Mouse (Mus musculus) intestine, embryonic 14.5 days (tissue): ENCODE results near the gene 4930512M02Rik. TPM values are rescaled to one million over a fixed set of nuclear protein-coding genes. Genes with fewer than 3 reads are reported as not detected.

Experiments used
- ATAC-seq: fragments of 200-750 bp; cut with Nextera tagmentation; replicated peaks from 2 replicates; pipeline ENCODE4 v1.8.0; 2017; ENCODE audit warnings: low read depth, moderate number of reproducible peaks, moderate TSS enrichment, moderate library complexity; ENCODE audit not compliant: low FRiP score, low TSS enrichment
- DNase-seq: peaks from one replicate; pipeline ENCODE4 v3.0.0-alpha.2; 2018; ENCODE audit warnings: low spot score
- H3K27ac ChIP-seq: fragments of 300-500 bp; sonication (generic); 2 replicates; pipeline ENCODE4 v1.5.1; 2014; ENCODE audit warnings: low read depth, mild to moderate bottlenecking, control low read depth
- H3K27me3 ChIP-seq: fragments of 300-500 bp; sonication (generic); replicated peaks from 2 replicates; pipeline ENCODE4 v1.6.1; 2014; ENCODE audit warnings: low read length, control low read depth; ENCODE audit not compliant: control insufficient read depth, insufficient read depth
- H3K36me3 ChIP-seq: fragments of 300-500 bp; sonication (generic); 2 replicates; pipeline ENCODE4 v1.6.1; 2014; ENCODE audit warnings: low read length, control low read depth; ENCODE audit not compliant: control insufficient read depth, insufficient read depth
- H3K4me1 ChIP-seq: fragments of 300-500 bp; sonication (generic); replicated peaks from 2 replicates; pipeline ENCODE4 v1.6.1; 2014; ENCODE audit warnings: low read length, control low read depth, mixed read lengths; ENCODE audit not compliant: control insufficient read depth, insufficient read depth
- H3K4me2 ChIP-seq: fragments of 300-500 bp; sonication (generic); 2 replicates; pipeline ENCODE4 v1.6.1; 2014; ENCODE audit warnings: low read length
- H3K4me3 ChIP-seq: fragments of 300-500 bp; sonication (generic); 2 replicates; pipeline ENCODE4 v1.5.1; 2014; ENCODE audit warnings: low read depth, low read length, control low read depth, mixed read lengths
- H3K9ac ChIP-seq: fragments of 300-500 bp; sonication (generic); 2 replicates; pipeline ENCODE4 v1.6.1; 2014; ENCODE audit warnings: mild to moderate bottlenecking, low read length
- H3K9me3 ChIP-seq: fragments of 300-500 bp; sonication (generic); 2 replicates; pipeline ENCODE4 v1.6.1; 2016; ENCODE audit warnings: low read length, control low read depth; ENCODE audit not compliant: control insufficient read depth
- WGBS: fragments of 180-500 bp; shearing (Covaris S2); extraction: QIAGEN DNeasy Blood & Tissue Kit; methylation state at CpG from one replicate; pipeline ENCODE4 v1.1.7; 2014; 5-methylcytosine and 5-hydroxymethylcytosine counted together
- polyA plus RNA-seq: library from polyadenylated mRNA; unstranded; fragments of >200 nt; fragmentation: Nextera tagmentation; extraction: Ambion mirVana; gene quantifications from 2 replicates; pipeline ENCODE4 v1.2.1, GENCODE M21; 2014

4930512M02Rik gene
- polyA plus RNA-seq, 1 experiment from 2014 or later, result not detected

- no peak for DNase-seq
- no peak for ATAC-seq
- H3K27me3 ChIP-seq, result no peaks in the 10 kb centered on the region
- no peak overlapping the region for H3K27ac ChIP-seq
- no peaks in the 10 kb centered on the region for H3K36me3 ChIP-seq
- H3K9ac ChIP-seq, result no peak overlapping the region
- H3K4me2 ChIP-seq, result no peak overlapping the region
- no peak overlapping the region for H3K4me3 ChIP-seq
- WGBS, result 74% methylated on average over 4 of the region's 4 CpGs
- no peaks in the 10 kb centered on the region for H3K4me1 ChIP-seq
- H3K9me3 ChIP-seq, result no peaks in the 10 kb centered on the region
Measured at GRCm38 (mm10) chr11:11657634-11658033, 30.0 kb upstream of the 4930512M02Rik start.

DNA sequence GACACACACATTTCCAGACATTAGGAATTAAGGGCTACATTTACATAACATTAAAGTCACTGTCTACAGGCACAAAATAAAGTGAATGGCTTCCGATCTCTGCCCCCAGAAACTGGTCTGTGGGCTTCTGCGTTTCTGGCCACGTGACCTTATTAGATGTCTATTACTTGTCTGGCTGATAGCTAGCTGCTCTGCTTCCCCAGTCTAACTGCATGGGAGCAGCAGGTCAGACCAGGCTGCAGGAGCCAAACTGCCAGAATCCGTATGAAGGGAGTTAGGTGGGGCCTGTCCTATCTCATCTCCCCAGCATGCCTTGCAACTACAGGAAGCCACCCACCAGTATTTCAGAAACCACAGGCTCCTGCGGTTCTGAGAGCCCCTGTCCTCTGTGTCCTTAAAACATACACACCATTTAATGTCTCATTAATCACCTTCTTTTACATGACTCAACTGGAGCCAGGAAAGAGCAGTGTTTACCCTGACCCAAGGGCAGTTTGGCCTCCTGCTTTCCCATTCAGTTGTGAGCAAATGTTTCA, 29.4 kb upstream of the 4930512M02Rik start:
- H3K27ac ChIP-seq, result no peak overlapping the region
- no peaks in the 10 kb centered on the region for H3K9me3 ChIP-seq
- no peak overlapping the region for H3K4me2 ChIP-seq
- no peaks in the 10 kb centered on the region for H3K4me1 ChIP-seq
- no peaks in the 10 kb centered on the region for H3K36me3 ChIP-seq
- WGBS, result 46% methylated on average over 5 of the region's 5 CpGs
- no peak overlapping the region for H3K9ac ChIP-seq
- DNase-seq (no peak), ATAC-seq (peak; percentile 50; the same call in 1 of the 2 replicates)
- no peak overlapping the region for H3K4me3 ChIP-seq
- H3K27me3 ChIP-seq, result no peaks in the 10 kb centered on the region

- Histone ChIP-seq H3K27ac (no peak overlapping the region), H3K36me3 (no peaks in the 10 kb centered on the region), H3K4me1 (no peaks in the 10 kb centered on the region), H3K9me3 (no peaks in the 10 kb centered on the region), H3K27me3 (no peaks in the 10 kb centered on the region), H3K9ac (no peak overlapping the region), H3K4me2 (no peak overlapping the region), H3K4me3 (no peak overlapping the region)
- ATAC-seq (no peak), DNase-seq (no peak)
- WGBS, result 83% methylated on average over 3 of the region's 3 CpGs
Measured at GRCm38 (mm10) chr11:11656388-11656787, 28.8 kb upstream of the 4930512M02Rik start.

DNA sequence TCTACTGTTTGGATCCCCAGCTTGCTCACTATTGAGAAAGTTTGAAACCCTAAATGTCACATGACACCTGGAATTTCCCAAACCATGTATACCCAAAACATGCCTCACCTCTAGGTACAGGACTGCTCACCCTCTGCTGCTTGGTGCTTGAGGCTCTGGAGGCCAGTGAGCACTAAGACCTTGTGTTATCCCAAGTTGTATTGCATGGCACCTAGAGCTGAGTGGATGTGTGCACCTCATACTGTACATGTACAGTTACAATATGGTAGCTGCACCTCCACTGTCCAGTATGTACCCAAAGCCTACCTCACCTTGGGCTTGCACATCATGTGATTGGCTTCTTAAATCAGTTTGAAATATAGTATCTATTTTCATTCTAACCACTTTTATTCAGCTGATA, 16.7 kb upstream of the 4930512M02Rik start:
- Histone ChIP-seq H3K4me2 (no peak overlapping the region), H3K36me3 (no peaks in the 10 kb centered on the region), H3K27me3 (no peaks in the 10 kb centered on the region), H3K4me3 (no peak overlapping the region), H3K4me1 (no peaks in the 10 kb centered on the region), H3K9me3 (no peaks in the 10 kb centered on the region), H3K27ac (no peak overlapping the region), H3K9ac (no peak overlapping the region)
- ATAC-seq (no peak), DNase-seq (no peak)

DNA sequence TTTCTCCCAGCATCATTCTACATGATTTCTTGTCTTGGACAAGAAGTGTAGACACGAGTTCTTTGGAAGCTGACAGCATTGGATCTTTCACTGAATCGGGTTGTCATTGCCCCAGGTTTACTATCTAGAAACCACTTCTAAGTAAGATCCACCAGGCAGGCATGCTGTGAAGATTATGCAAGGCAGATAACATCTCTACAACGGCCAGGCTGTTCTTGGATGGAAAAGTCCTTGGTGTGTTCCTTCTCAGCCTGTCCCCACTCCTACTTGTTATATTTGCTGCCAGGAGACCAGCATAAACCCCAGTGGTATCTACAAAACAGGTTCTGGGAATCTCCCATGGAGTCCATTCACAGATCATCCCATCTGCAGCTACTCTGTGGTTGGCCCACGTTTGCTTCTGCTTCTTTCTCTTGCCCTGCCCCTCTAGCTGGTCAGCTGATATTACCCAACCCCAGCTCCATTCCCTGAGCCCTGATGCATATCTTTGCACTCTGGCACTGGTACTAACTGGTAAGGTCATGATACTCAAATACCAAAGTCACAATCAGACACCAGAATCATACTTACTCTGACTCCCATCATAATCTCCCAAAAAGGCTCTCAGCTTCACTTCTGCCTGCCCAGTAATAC, 3.4 kb downstream of the 4930512M02Rik start:
- H3K27me3 ChIP-seq, result no peaks in the 10 kb centered on the region
- ATAC-seq, result no peak
- H3K4me2 ChIP-seq, result no peak overlapping the region
- H3K27ac ChIP-seq, result no peak overlapping the region
- H3K36me3 ChIP-seq, result no peaks in the 10 kb centered on the region
- H3K4me1 ChIP-seq, result no peaks in the 10 kb centered on the region
- no peak overlapping the region for H3K9ac ChIP-seq
- no peaks in the 10 kb centered on the region for H3K9me3 ChIP-seq
- DNase-seq, result no peak
- 68% methylated on average over 4 of the region's 4 CpGs for WGBS
- H3K4me3 ChIP-seq, result no peak overlapping the region

GRCm38 (mm10) chr11:11609243-11609642, 18.4 kb downstream of the 4930512M02Rik start:
- no peak overlapping the region for H3K4me2 ChIP-seq
- no peak overlapping the region for H3K27ac ChIP-seq
- H3K9me3 ChIP-seq, result peaks cover 14% of the 10 kb centered on the region; the same call in 1 of the 2 replicates
- WGBS, result 91% methylated on average over 2 of the region's 2 CpGs
- H3K36me3 ChIP-seq, result no peaks in the 10 kb centered on the region
- ATAC-seq, result no peak
- no peaks in the 10 kb centered on the region for H3K27me3 ChIP-seq
- no peak overlapping the region for H3K4me3 ChIP-seq
- DNase-seq, result no peak
- no peaks in the 10 kb centered on the region for H3K4me1 ChIP-seq
- no peak overlapping the region for H3K9ac ChIP-seq

- ATAC-seq (no peak), DNase-seq (no peak)
- Histone ChIP-seq H3K36me3 (no peaks in the 10 kb centered on the region), H3K27me3 (no peaks in the 10 kb centered on the region), H3K27ac (no peak overlapping the region), H3K9me3 (no peaks in the 10 kb centered on the region), H3K4me1 (no peaks in the 10 kb centered on the region), H3K4me3 (no peak overlapping the region), H3K4me2 (no peak overlapping the region), H3K9ac (no peak overlapping the region)
- 85% methylated on average over 2 of the region's 2 CpGs for WGBS
Measured at GRCm38 (mm10) chr11:11587327-11587726, 40.3 kb downstream of the 4930512M02Rik start.

GRCm38 (mm10) chr11:11586423-11586822, 41.2 kb downstream of the 4930512M02Rik start:
- no peak overlapping the region for H3K9ac ChIP-seq
- H3K9me3 ChIP-seq, result no peaks in the 10 kb centered on the region
- no peak overlapping the region for H3K4me2 ChIP-seq
- no peaks in the 10 kb centered on the region for H3K27me3 ChIP-seq
- no peak for DNase-seq
- no peak overlapping the region for H3K4me3 ChIP-seq
- 91% methylated on average over 1 of the region's 1 CpGs for WGBS
- H3K27ac ChIP-seq, result no peak overlapping the region
- ATAC-seq, result no peak
- no peaks in the 10 kb centered on the region for H3K36me3 ChIP-seq
- no peaks in the 10 kb centered on the region for H3K4me1 ChIP-seq

GRCm38 (mm10) chr11:11573691-11574090, 53.9 kb downstream of the 4930512M02Rik start:
- no peaks in the 10 kb centered on the region for H3K9me3 ChIP-seq
- WGBS, result 67% methylated on average over 6 of the region's 6 CpGs
- H3K27ac ChIP-seq, result no peak overlapping the region
- no peak for DNase-seq
- no peak overlapping the region for H3K9ac ChIP-seq
- H3K27me3 ChIP-seq, result no peaks in the 10 kb centered on the region
- ATAC-seq, result no peak
- no peaks in the 10 kb centered on the region for H3K4me1 ChIP-seq
- no peak overlapping the region for H3K4me2 ChIP-seq
- H3K4me3 ChIP-seq, result no peak overlapping the region
- no peaks in the 10 kb centered on the region for H3K36me3 ChIP-seq
